Mouse (Mus musculus): ENCODE measurements around the gene Gli3. TPM values are rescaled to one million over a fixed set of nuclear protein-coding genes. Genes with fewer than 3 reads are reported as not detected.

Gli3 gene
- polyA plus RNA-seq, 1 experiment, result 6.9 TPM

- Histone ChIP-seq H3K79me2 (ENCODE audit: control insufficient read depth, insufficient read depth) (peaks cover 99% of the 10 kb centered on the region), H3K79me3 (ENCODE audit: low read depth) (peaks cover 89% of the 10 kb centered on the region), H3K36me3 (ENCODE audit: control insufficient read depth, insufficient read depth) (peaks cover 16% of the 10 kb centered on the region), H3K4me3 (ENCODE audit: insufficient read depth, poor library complexity, severe bottlenecking) (no peak overlapping the region), H3ac (ENCODE audit: control insufficient read depth, insufficient read length, low read depth) (no peak overlapping the region), H3K27me3 (ENCODE audit: control insufficient read depth, insufficient read depth, insufficient read length) (no peaks in the 10 kb centered on the region)
- TF ChIP-seq CEBPB (IDR thresholded peaks at IDR 0.05; ENCODE audit: low read depth) (no peak), USF1 (IDR thresholded peaks at IDR 0.05; ENCODE audit: low read depth) (no peak), MYOD1 (IDR thresholded peaks at IDR 0.05; ENCODE audit: control insufficient read depth, insufficient read length, low read depth) (no peak), CTCF (IDR thresholded peaks at IDR 0.05; ENCODE audit: control insufficient read depth, insufficient read depth, insufficient read length) (no peak), MYOG (IDR thresholded peaks at IDR 0.05; ENCODE audit: control insufficient read depth, extremely low read depth, insufficient read length) (no peak), FOSL1 (IDR thresholded peaks at IDR 0.05; ENCODE audit: insufficient read depth, low read length, poor library complexity, severe bottlenecking) (no peak), MAX (IDR thresholded peaks at IDR 0.05) (no peak)
Measured at GRCm38 (mm10) chr13:15472712-15473111, 9.7 kb downstream of the Gli3 start.

- H3K4me3 ChIP-seq (ENCODE audit: insufficient read depth, poor library complexity, severe bottlenecking), result no peak overlapping the region
- TF ChIP-seq MYOD1 (IDR thresholded peaks at IDR 0.05; ENCODE audit: control insufficient read depth, insufficient read length, low read depth), result no peak
- TF ChIP-seq CTCF (IDR thresholded peaks at IDR 0.05; ENCODE audit: control insufficient read depth, insufficient read depth, insufficient read length), result no peak
- H3K27me3 ChIP-seq (ENCODE audit: control insufficient read depth, insufficient read depth, insufficient read length), result no peaks in the 10 kb centered on the region
- H3ac ChIP-seq (ENCODE audit: control insufficient read depth, insufficient read length, low read depth), result no peak overlapping the region
- H3K79me2 ChIP-seq (ENCODE audit: control insufficient read depth, insufficient read depth), result peaks cover 98% of the 10 kb centered on the region
- peaks cover 27% of the 10 kb centered on the region for H3K36me3 ChIP-seq (ENCODE audit: control insufficient read depth, insufficient read depth)
- H3K79me3 ChIP-seq (ENCODE audit: low read depth), result peaks cover 82% of the 10 kb centered on the region
Measured at GRCm38 (mm10) chr13:15474393-15474792, 11.4 kb downstream of the Gli3 start.

- TF ChIP-seq MAX (IDR thresholded peaks at IDR 0.05) (no peak), USF1 (IDR thresholded peaks at IDR 0.05; ENCODE audit: low read depth) (no peak), FOSL1 (IDR thresholded peaks at IDR 0.05; ENCODE audit: insufficient read depth, low read length, poor library complexity, severe bottlenecking) (no peak), CEBPB (IDR thresholded peaks at IDR 0.05; ENCODE audit: low read depth) (no peak), MYOG (IDR thresholded peaks at IDR 0.05; ENCODE audit: control insufficient read depth, extremely low read depth, insufficient read length) (no peak), CTCF (IDR thresholded peaks at IDR 0.05; ENCODE audit: control insufficient read depth, insufficient read depth, insufficient read length) (no peak), MYOD1 (IDR thresholded peaks at IDR 0.05; ENCODE audit: control insufficient read depth, insufficient read length, low read depth) (no peak)
- Histone ChIP-seq H3K27me3 (ENCODE audit: control insufficient read depth, insufficient read depth, insufficient read length) (no peaks in the 10 kb centered on the region), H3K79me2 (ENCODE audit: control insufficient read depth, insufficient read depth) (peaks cover 100% of the 10 kb centered on the region), H3ac (ENCODE audit: control insufficient read depth, insufficient read length, low read depth) (no peak overlapping the region), H3K79me3 (ENCODE audit: low read depth) (peaks cover 70% of the 10 kb centered on the region), H3K36me3 (ENCODE audit: control insufficient read depth, insufficient read depth) (peaks cover 12% of the 10 kb centered on the region), H3K4me3 (ENCODE audit: insufficient read depth, poor library complexity, severe bottlenecking) (no peak overlapping the region)
Measured at GRCm38 (mm10) chr13:15486033-15486891, 23.2 kb downstream of the Gli3 start.

- peaks cover 8% of the 10 kb centered on the region for H3K36me3 ChIP-seq (ENCODE audit: control insufficient read depth, insufficient read depth)
- no peak overlapping the region for H3K4me3 ChIP-seq (ENCODE audit: insufficient read depth, poor library complexity, severe bottlenecking)
- H3ac ChIP-seq (ENCODE audit: control insufficient read depth, insufficient read length, low read depth), result no peak overlapping the region
- TF ChIP-seq USF1 (IDR thresholded peaks at IDR 0.05; ENCODE audit: low read depth) (no peak), CTCF (IDR thresholded peaks at IDR 0.05; ENCODE audit: control insufficient read depth, insufficient read depth, insufficient read length) (no peak), MAX (IDR thresholded peaks at IDR 0.05) (no peak), CEBPB (IDR thresholded peaks at IDR 0.05; ENCODE audit: low read depth) (no peak), FOSL1 (IDR thresholded peaks at IDR 0.05; ENCODE audit: insufficient read depth, low read length, poor library complexity, severe bottlenecking) (no peak), MYOG (IDR thresholded peaks at IDR 0.05; ENCODE audit: control insufficient read depth, extremely low read depth, insufficient read length) (no peak), MYOD1 (IDR thresholded peaks at IDR 0.05; ENCODE audit: control insufficient read depth, insufficient read length, low read depth) (no peak)
- H3K27me3 ChIP-seq (ENCODE audit: control insufficient read depth, insufficient read depth, insufficient read length), result no peaks in the 10 kb centered on the region
- peaks cover 71% of the 10 kb centered on the region for H3K79me3 ChIP-seq (ENCODE audit: low read depth)
- peaks cover 100% of the 10 kb centered on the region for H3K79me2 ChIP-seq (ENCODE audit: control insufficient read depth, insufficient read depth)
Measured at GRCm38 (mm10) chr13:15487334-15487733, 24.3 kb downstream of the Gli3 start.

GRCm38 (mm10) chr13:15488065-15488464, 25.0 kb downstream of the Gli3 start:
- Histone ChIP-seq H3K27me3 (ENCODE audit: control insufficient read depth, insufficient read depth, insufficient read length) (no peaks in the 10 kb centered on the region), H3K79me2 (ENCODE audit: control insufficient read depth, insufficient read depth) (peaks cover 100% of the 10 kb centered on the region), H3K36me3 (ENCODE audit: control insufficient read depth, insufficient read depth) (peaks cover 8% of the 10 kb centered on the region), H3ac (ENCODE audit: control insufficient read depth, insufficient read length, low read depth) (no peak overlapping the region), H3K79me3 (ENCODE audit: low read depth) (peaks cover 66% of the 10 kb centered on the region), H3K4me3 (ENCODE audit: insufficient read depth, poor library complexity, severe bottlenecking) (no peak overlapping the region)
- TF ChIP-seq MYOD1 (IDR thresholded peaks at IDR 0.05; ENCODE audit: control insufficient read depth, insufficient read length, low read depth), result no peak
- no peak for TF ChIP-seq FOSL1 (IDR thresholded peaks at IDR 0.05; ENCODE audit: insufficient read depth, low read length, poor library complexity, severe bottlenecking)

- H3ac ChIP-seq (ENCODE audit: control insufficient read depth, insufficient read length, low read depth), result no peak overlapping the region
- peaks cover 44% of the 10 kb centered on the region for H3K79me3 ChIP-seq (ENCODE audit: low read depth)
- no peaks in the 10 kb centered on the region for H3K27me3 ChIP-seq (ENCODE audit: control insufficient read depth, insufficient read depth, insufficient read length)
- peaks cover 97% of the 10 kb centered on the region for H3K79me2 ChIP-seq (ENCODE audit: control insufficient read depth, insufficient read depth)
- H3K4me3 ChIP-seq (ENCODE audit: insufficient read depth, poor library complexity, severe bottlenecking), result no peak overlapping the region
- peaks cover 8% of the 10 kb centered on the region for H3K36me3 ChIP-seq (ENCODE audit: control insufficient read depth, insufficient read depth)
- TF ChIP-seq USF1 (IDR thresholded peaks at IDR 0.05; ENCODE audit: low read depth) (no peak), MYOG (IDR thresholded peaks at IDR 0.05; ENCODE audit: control insufficient read depth, extremely low read depth, insufficient read length) (no peak), FOSL1 (IDR thresholded peaks at IDR 0.05; ENCODE audit: insufficient read depth, low read length, poor library complexity, severe bottlenecking) (no peak), CTCF (IDR thresholded peaks at IDR 0.05; ENCODE audit: control insufficient read depth, insufficient read depth, insufficient read length) (no peak), MYOD1 (IDR thresholded peaks at IDR 0.05; ENCODE audit: control insufficient read depth, insufficient read length, low read depth) (no peak), MAX (IDR thresholded peaks at IDR 0.05) (no peak)
Measured at GRCm38 (mm10) chr13:15495820-15496219, 32.8 kb downstream of the Gli3 start.
